Mouse (Mus musculus) kidney, postnatal 0 days (tissue): ENCODE results near the gene Zfp593. TPM values are rescaled to one million over a fixed set of nuclear protein-coding genes. Genes with fewer than 3 reads are reported as not detected.
A peak's percentile ranks its signal among the peaks of the same experiment; 100 is the strongest.

Experiments used
- ATAC-seq: fragments of 200-750 bp; cut with Nextera tagmentation; replicated peaks from 2 replicates; pipeline ENCODE4 v1.8.0; 2017; ENCODE audit warnings: low read depth, moderate number of reproducible peaks, moderate TSS enrichment, moderate library complexity; ENCODE audit not compliant: low FRiP score
- DNase-seq: peaks from one replicate; pipeline ENCODE4 v3.0.0-alpha.2; 2016; ENCODE audit warnings: low spot score
- H3K27ac ChIP-seq: fragments of 300-500 bp; sonication (generic); 2 replicates; pipeline ENCODE4 v1.5.1; 2014; ENCODE audit warnings: mild to moderate bottlenecking
- H3K27me3 ChIP-seq: fragments of 300-500 bp; sonication (generic); 2 replicates; pipeline ENCODE4 v1.6.1; 2014; ENCODE audit warnings: low read length, mixed read lengths; ENCODE audit not compliant: insufficient read depth
- H3K36me3 ChIP-seq: fragments of 300-500 bp; sonication (generic); 2 replicates; pipeline ENCODE4 v1.6.1; 2014; ENCODE audit warnings: low read length, mixed read lengths; ENCODE audit not compliant: insufficient read depth
- H3K4me1 ChIP-seq: fragments of 300-500 bp; sonication (generic); replicated peaks from 2 replicates; pipeline ENCODE4 v1.6.1; 2014; ENCODE audit warnings: antibody characterized with exemption, low read length, mixed read lengths; ENCODE audit not compliant: insufficient read depth
- H3K4me2 ChIP-seq: fragments of 300-500 bp; sonication (generic); 2 replicates; pipeline ENCODE4 v1.6.1; 2014; ENCODE audit warnings: mild to moderate bottlenecking, low read length, moderate library complexity, mixed read lengths
- H3K4me3 ChIP-seq: fragments of 300-500 bp; sonication (generic); replicated peaks from 2 replicates; pipeline ENCODE4 v1.5.1; 2014; ENCODE audit warnings: low read depth, low read length
- H3K9ac ChIP-seq: fragments of 300-500 bp; sonication (generic); 2 replicates; pipeline ENCODE4 v1.6.1; 2014; ENCODE audit warnings: low read depth, low read length
- H3K9me3 ChIP-seq: fragments of 300-500 bp; sonication (generic); replicated peaks from 2 replicates; pipeline ENCODE4 v1.6.1; 2016; ENCODE audit warnings: low read length, inconsistent platforms, mixed read lengths
- CTCF ChIP-seq: IDR thresholded peaks from 2 replicates; pipeline ENCODE4 v1.5.1; 2016; ENCODE audit warnings: antibody characterized with exemption, low read depth, mild to moderate bottlenecking, moderate library complexity
- WGBS: fragments of 180-500 bp; shearing (Covaris S2); extraction: QIAGEN DNeasy Blood & Tissue Kit; methylation state at CpG from one replicate; pipeline ENCODE4 v1.1.7; 2014; 5-methylcytosine and 5-hydroxymethylcytosine counted together
- polyA plus RNA-seq: library from polyadenylated mRNA; unstranded; fragments of >200 nt; fragmentation: Nextera tagmentation; extraction: Ambion mirVana; gene quantifications from 2 replicates; pipeline ENCODE4 v1.2.1, GENCODE M21; 2015

Gene Zfp593
- polyA plus RNA-seq, 1 experiment from 2014 or later, result 16.3 TPM

DNA sequence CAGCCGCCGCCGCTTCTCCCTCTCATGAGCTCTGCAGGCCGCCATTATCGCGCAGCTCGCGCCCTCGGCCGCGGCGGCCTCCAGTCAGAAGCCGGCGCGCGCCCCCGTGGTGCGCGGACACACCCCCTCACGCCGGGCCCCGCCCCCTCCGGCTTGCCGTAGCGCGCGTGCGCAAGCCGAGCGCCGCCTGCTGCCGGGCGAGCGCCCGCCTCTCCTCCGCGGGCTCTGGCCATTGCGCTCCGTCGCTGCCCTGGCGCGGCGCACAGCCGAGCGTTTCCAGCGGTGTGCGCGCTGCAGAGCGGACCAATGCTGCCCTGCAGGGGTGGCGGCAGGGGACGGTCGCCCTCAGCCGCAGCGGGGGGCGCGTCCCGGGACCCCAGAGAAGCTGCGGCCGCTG, 41.8 kb upstream of the Zfp593 start:
- Histone ChIP-seq H3K9ac (peak overlapping the region; percentile 95), H3K4me3 (peak overlapping the region; percentile 95), H3K4me1 (peaks cover 5% of the 10 kb centered on the region), H3K27ac (peak overlapping the region; percentile 99), H3K27me3 (no peaks in the 10 kb centered on the region), H3K4me2 (peak overlapping the region; percentile 93), H3K9me3 (no peaks in the 10 kb centered on the region), H3K36me3 (0 out of 2 replicates have a peak, but pooled peaks cover 1% of the 10 kb centered on the region)
- ATAC-seq (peak; percentile 94), DNase-seq (peak; percentile 96)
- WGBS, result under 1% methylated on average over 52 of the region's 59 CpGs
- peak; percentile 54 for TF ChIP-seq CTCF

DNA sequence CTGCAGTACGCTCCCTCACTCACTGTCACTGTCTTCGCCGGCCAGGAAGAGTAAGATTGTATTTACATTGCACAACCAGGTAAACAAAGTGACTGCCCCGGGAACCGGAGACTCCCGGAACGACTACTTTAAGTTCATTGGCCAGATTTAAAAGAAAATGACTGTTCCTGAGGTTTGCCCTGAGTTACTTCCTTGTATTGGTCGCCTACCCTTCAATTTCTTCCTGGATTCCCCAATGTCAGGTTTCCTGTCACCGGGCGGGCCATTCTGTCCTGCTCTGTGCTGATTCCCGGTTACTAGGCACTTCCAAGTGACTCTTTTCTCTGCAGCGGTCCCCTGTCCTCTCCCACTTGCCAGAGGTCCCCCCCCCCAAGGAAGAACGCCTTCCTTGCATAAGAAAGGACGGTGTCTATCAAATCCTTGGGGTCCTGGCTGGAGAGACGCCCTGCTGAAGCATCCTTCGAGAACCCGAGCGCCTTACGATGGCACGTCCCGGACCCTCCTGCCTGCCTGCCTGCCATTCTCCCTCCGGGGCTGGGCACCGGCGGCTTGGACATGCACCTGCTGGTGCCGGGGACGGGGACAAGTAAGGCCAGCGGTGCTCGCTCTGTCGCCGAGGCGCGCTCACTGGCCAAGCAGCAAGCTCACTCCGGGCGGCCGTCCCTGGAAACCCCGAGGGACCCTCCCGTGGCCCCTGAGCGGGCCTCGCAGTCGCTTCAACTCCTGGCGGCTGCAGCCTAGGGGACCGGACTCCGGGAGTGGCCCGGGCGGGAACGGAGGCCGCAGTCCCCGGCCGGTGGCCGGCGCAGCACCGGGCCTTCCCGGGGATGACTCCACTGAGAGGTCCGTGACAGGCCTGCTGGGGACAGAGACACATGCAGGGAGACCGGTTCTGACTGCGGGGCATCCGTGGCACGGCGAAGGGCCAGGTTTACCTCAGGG, 41.1 kb upstream of the Zfp593 start:
- Histone ChIP-seq H3K27ac (peak overlapping the region; percentile 99), H3K4me3 (peak overlapping the region; percentile 95), H3K4me1 (peaks cover 5% of the 10 kb centered on the region), H3K9ac (peak overlapping the region; percentile 95), H3K4me2 (peak overlapping the region; percentile 93), H3K27me3 (no peaks in the 10 kb centered on the region), H3K36me3 (0 out of 2 replicates have a peak, but pooled peaks cover 7% of the 10 kb centered on the region), H3K9me3 (no peaks in the 10 kb centered on the region)
- no peak for TF ChIP-seq CTCF
- WGBS, result under 1% methylated on average over 59 of the region's 59 CpGs
- peak; percentile 18 for DNase-seq
- peak; percentile 44 for ATAC-seq

DNA sequence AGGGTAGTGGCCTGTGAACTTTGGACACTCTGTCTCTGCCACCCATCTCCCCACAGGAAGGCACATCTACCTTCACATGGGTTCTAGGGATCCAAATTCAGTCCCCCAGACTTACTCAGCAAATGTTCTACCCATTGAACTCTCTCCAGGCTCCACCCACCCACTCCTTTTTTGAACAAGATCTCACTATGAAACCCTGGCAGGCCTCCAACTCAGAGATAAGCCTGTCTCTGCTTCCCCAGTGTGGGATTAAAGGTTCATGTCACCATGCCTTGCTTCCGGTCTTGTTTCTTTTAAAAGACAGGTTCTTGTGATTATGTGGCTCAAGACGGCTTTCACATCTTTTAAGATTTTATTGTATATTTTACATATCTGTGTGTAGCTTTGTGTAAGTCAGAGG, 39.5 kb upstream of the Zfp593 start:
- TF ChIP-seq CTCF, result no peak
- H3K4me1 ChIP-seq, result peaks cover 5% of the 10 kb centered on the region
- H3K9ac ChIP-seq, result no peak overlapping the region
- H3K9me3 ChIP-seq, result no peaks in the 10 kb centered on the region
- no peak overlapping the region for H3K27ac ChIP-seq
- no peak for DNase-seq
- no peak for ATAC-seq
- H3K4me2 ChIP-seq, result no peak overlapping the region
- H3K4me3 ChIP-seq, result no peak overlapping the region
- 97% methylated on average over 2 of the region's 2 CpGs for WGBS
- 0 out of 2 replicates have a peak, but pooled peaks cover 7% of the 10 kb centered on the region for H3K36me3 ChIP-seq
- no peaks in the 10 kb centered on the region for H3K27me3 ChIP-seq

DNA sequence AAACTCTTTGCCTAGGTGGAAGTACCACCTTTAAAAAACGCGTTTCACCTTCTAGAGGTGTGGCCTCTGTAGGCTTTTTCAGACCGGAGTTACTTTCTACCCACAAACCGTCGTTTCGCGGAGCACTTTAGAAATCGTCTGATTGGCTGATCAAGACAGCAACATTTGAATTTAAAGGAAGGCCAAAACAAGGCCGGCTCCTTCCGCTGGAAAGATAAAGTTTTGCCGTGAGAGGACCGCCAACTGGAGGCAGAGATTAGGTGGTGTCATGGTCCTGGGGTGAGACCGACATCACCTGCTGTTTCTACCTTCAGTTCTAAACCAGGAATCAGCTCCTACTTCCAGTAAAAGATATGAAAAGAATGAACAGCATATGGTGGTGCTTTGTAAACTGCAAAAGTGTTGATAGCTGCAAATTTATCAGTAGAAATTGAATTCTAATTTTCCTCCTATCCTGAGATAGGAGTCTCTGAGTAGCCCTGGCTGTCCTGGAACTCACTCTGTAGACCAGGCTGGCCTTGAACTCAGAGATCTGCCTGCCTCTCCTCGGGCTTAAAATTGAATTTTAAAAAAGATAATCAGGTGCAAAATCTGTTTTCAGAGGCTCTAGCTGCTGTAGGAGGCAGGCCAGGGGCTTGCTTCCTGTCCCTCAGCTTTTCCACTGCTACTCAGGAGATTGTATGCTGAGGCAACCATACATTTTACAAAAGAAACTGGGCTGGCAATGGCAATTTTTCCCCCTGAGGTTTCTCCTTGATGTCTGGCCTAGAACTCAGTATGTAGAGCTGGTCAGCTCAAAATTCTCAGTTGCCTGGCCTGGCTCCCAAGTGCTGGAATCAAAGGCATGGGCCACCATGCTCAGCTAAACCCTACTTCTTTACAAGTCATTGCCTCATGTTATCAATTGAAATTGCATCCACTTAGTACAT, 28.3 kb upstream of the Zfp593 start:
- Histone ChIP-seq H3K27me3 (no peaks in the 10 kb centered on the region), H3K9me3 (no peaks in the 10 kb centered on the region), H3K36me3 (peaks cover 15% of the 10 kb centered on the region), H3K27ac (0 out of 2 replicates have a peak overlapping the region, but pooled peaks have one; percentile 8), H3K4me1 (0 out of 2 replicates have a peak, but pooled peaks cover 3% of the 10 kb centered on the region), H3K9ac (no peak overlapping the region; the same call in 1 of the 2 replicates), H3K4me3 (0 out of 2 replicates have a peak overlapping the region, but pooled peaks have one; percentile 15), H3K4me2 (peak overlapping the region; percentile 27)
- no peak for ATAC-seq
- no peak for TF ChIP-seq CTCF
- WGBS, result 8% methylated on average over 14 of the region's 14 CpGs
- DNase-seq, result peak; percentile 66

DNA sequence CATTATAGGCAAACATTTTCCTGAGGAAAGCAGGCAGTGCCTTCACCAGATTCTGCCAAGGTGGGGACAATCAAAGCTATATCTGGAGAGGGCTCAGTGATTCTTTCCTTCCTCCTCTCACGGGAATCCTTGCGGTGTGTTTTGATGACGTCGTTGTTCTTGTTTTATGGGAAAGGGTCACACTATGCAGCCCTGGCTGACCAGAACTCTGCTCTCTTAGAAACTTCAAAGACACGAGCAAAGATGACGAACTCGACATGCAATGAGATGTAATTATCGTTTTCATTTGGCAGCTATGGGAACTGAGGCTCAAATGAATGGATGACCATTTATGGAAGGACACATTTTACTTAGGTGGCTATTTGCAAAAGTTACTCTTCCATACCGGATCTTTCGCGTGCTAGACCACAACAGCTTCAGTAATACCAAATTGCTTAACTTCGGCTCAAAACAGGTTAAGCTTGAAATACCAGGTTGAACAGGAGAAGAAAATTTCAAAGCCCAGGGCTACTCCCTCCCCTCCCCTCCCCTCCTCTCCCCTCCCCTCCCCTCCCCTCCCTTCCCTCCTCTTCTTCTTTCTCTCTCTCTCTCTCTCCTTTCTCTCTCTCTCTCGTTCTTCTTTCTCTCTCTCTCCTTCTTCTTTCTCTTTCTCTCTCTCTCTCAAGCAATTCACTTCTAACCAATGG, 27.5 kb upstream of the Zfp593 start:
- ATAC-seq (no peak), DNase-seq (peak; percentile 32)

More for the DNA sequence above, 27.5 kb upstream of the Zfp593 start:
- Histone ChIP-seq H3K36me3 (peaks cover 8% of the 10 kb centered on the region; the same call in 1 of the 2 replicates), H3K4me2 (peak overlapping the region; percentile 27), H3K27me3 (no peaks in the 10 kb centered on the region), H3K4me3 (0 out of 2 replicates have a peak overlapping the region, but pooled peaks have one; percentile 15), H3K9ac (no peak overlapping the region), H3K27ac (0 out of 2 replicates have a peak overlapping the region, but pooled peaks have one; percentile 8), H3K9me3 (no peaks in the 10 kb centered on the region), H3K4me1 (0 out of 2 replicates have a peak, but pooled peaks cover 3% of the 10 kb centered on the region)
- no peak for TF ChIP-seq CTCF
- 12% methylated on average over 12 of the region's 13 CpGs for WGBS
